Mouse (Mus musculus): ENCODE data around the gene Nfu1. TPM values are rescaled to one million over a fixed set of nuclear protein-coding genes. Genes with fewer than 3 reads are reported as not detected.

The Nfu1 gene
- 104 and 107 TPM in 2 replicates for polyA plus RNA-seq (2014; fragmentation: Nextera tagmentation; extraction: Ambion mirVana)

GRCm38 (mm10) chr6:87008887-87009286 is at the start of gene Nfu1:
Nfu1 (plus strand) TSS chr6:87009236.
- 79% methylated on average over 6 of the region's 6 CpGs for WGBS
- H3K27ac ChIP-seq (replicated peaks; ENCODE audit: low read depth, low read length): peak within 1 kb of the TSS; percentile 69
- no peaks in the 10 kb centered on the region for H3K27me3 ChIP-seq (replicated peaks; ENCODE audit: control insufficient read depth, insufficient read depth, low read length)
- peaks cover 5% of the 10 kb centered on the region; the same call in 1 of the 2 replicates for H3K4me1 ChIP-seq (ENCODE audit: control insufficient read depth, insufficient read depth, low read length)
- peak within 1 kb of the TSS; percentile 88 for H3K9ac ChIP-seq (ENCODE audit: low read depth, low read length)
- ATAC-seq (ENCODE audit: low read depth): no peak
- no peak for DNase-seq (ENCODE audit: low spot score)
- H3K36me3 ChIP-seq (ENCODE audit: control insufficient read depth, insufficient read depth, low read length): peaks cover 15% of the 10 kb centered on the region
- no peaks in the 10 kb centered on the region for H3K9me3 ChIP-seq (ENCODE audit: control insufficient read depth, low read length)
- H3K4me2 ChIP-seq (ENCODE audit: low read depth, low read length): peak within 1 kb of the TSS; percentile 62
- peak within 1 kb of the TSS; percentile 74 for H3K4me3 ChIP-seq (ENCODE audit: low read depth, low read length)

GRCm38 (mm10) chr6:86963987-86964685 is 44.9 kb upstream of the Nfu1 start:
- Histone ChIP-seq H3K27ac (replicated peaks; ENCODE audit: low read depth, low read length) (no peak overlapping the region), H3K27me3 (replicated peaks; ENCODE audit: control insufficient read depth, insufficient read depth, low read length) (no peaks in the 10 kb centered on the region), H3K36me3 (ENCODE audit: control insufficient read depth, insufficient read depth, low read length) (peaks cover 86% of the 10 kb centered on the region), H3K4me2 (ENCODE audit: low read depth, low read length) (no peak overlapping the region), H3K4me1 (ENCODE audit: control insufficient read depth, insufficient read depth, low read length) (no peaks in the 10 kb centered on the region), H3K9ac (ENCODE audit: low read depth, low read length) (no peak overlapping the region), H3K4me3 (ENCODE audit: low read depth, low read length) (no peak overlapping the region), H3K9me3 (ENCODE audit: control insufficient read depth, low read length) (no peaks in the 10 kb centered on the region)
- WGBS: 80% methylated on average over 7 of the region's 7 CpGs
- ATAC-seq (ENCODE audit: low read depth): no peak
- no peak for DNase-seq (ENCODE audit: low spot score)

- H3K27me3 ChIP-seq (replicated peaks; ENCODE audit: control insufficient read depth, insufficient read depth, low read length): no peaks in the 10 kb centered on the region
- H3K36me3 ChIP-seq (ENCODE audit: control insufficient read depth, insufficient read depth, low read length): peaks cover 83% of the 10 kb centered on the region
- H3K4me1 ChIP-seq (ENCODE audit: control insufficient read depth, insufficient read depth, low read length): no peaks in the 10 kb centered on the region
- no peak overlapping the region for H3K9ac ChIP-seq (ENCODE audit: low read depth, low read length)
- DNase-seq (ENCODE audit: low spot score) (no peak), ATAC-seq (ENCODE audit: low read depth) (no peak)
- no peaks in the 10 kb centered on the region for H3K9me3 ChIP-seq (ENCODE audit: control insufficient read depth, low read length)
- WGBS: 93% methylated on average over 2 of the region's 2 CpGs
- no peak overlapping the region for H3K4me3 ChIP-seq (ENCODE audit: low read depth, low read length)
- H3K4me2 ChIP-seq (ENCODE audit: low read depth, low read length): no peak overlapping the region
- no peak overlapping the region for H3K27ac ChIP-seq (replicated peaks; ENCODE audit: low read depth, low read length)
Measured at GRCm38 (mm10) chr6:86967166-86967565, 41.9 kb upstream of the Nfu1 start.

DNA sequence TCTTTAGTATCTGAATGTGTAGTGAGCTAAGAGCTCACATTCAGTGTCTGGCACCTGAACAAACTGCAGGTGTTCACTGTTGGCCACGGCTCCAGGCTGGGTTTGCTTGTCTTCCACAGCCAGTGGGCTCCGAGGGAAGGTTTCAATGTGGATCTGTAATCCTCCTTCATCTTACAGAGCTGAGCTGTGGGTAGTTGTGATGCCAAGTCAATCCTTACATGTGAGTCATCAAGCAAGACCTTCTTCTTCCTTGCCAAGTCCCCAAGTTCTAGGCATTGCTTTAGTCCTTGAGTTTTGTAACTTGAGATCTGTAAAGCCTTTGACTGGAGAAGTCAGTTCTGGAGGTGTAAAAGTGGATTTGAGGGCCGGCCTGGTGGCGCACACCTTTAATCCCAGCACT is 35.1 kb upstream of the Nfu1 start:
- peaks cover 62% of the 10 kb centered on the region for H3K36me3 ChIP-seq (ENCODE audit: control insufficient read depth, insufficient read depth, low read length)
- no peak overlapping the region for H3K4me3 ChIP-seq (ENCODE audit: low read depth, low read length)
- no peaks in the 10 kb centered on the region for H3K27me3 ChIP-seq (replicated peaks; ENCODE audit: control insufficient read depth, insufficient read depth, low read length)
- WGBS: 94% methylated on average over 4 of the region's 4 CpGs
- DNase-seq (ENCODE audit: low spot score) (no peak), ATAC-seq (ENCODE audit: low read depth) (no peak)
- no peak overlapping the region for H3K4me2 ChIP-seq (ENCODE audit: low read depth, low read length)
- no peaks in the 10 kb centered on the region for H3K9me3 ChIP-seq (ENCODE audit: control insufficient read depth, low read length)
- no peak overlapping the region for H3K27ac ChIP-seq (replicated peaks; ENCODE audit: low read depth, low read length)
- no peaks in the 10 kb centered on the region for H3K4me1 ChIP-seq (ENCODE audit: control insufficient read depth, insufficient read depth, low read length)
- H3K9ac ChIP-seq (ENCODE audit: low read depth, low read length): no peak overlapping the region

GRCm38 (mm10) chr6:86978156-86978908 is 30.7 kb upstream of the Nfu1 start:
- Histone ChIP-seq H3K4me2 (ENCODE audit: low read depth, low read length) (no peak overlapping the region), H3K36me3 (ENCODE audit: control insufficient read depth, insufficient read depth, low read length) (peaks cover 40% of the 10 kb centered on the region), H3K9me3 (ENCODE audit: control insufficient read depth, low read length) (no peaks in the 10 kb centered on the region), H3K27ac (replicated peaks; ENCODE audit: low read depth, low read length) (no peak overlapping the region), H3K9ac (ENCODE audit: low read depth, low read length) (no peak overlapping the region), H3K27me3 (replicated peaks; ENCODE audit: control insufficient read depth, insufficient read depth, low read length) (no peaks in the 10 kb centered on the region), H3K4me3 (ENCODE audit: low read depth, low read length) (no peak overlapping the region), H3K4me1 (ENCODE audit: control insufficient read depth, insufficient read depth, low read length) (0 out of 2 replicates have a peak, but pooled peaks cover 2% of the 10 kb centered on the region)
- DNase-seq (ENCODE audit: low spot score): no peak
- WGBS: 89% methylated on average over 8 of the region's 8 CpGs
- no peak for ATAC-seq (ENCODE audit: low read depth)

- no peaks in the 10 kb centered on the region for H3K27me3 ChIP-seq (replicated peaks; ENCODE audit: control insufficient read depth, insufficient read depth, low read length)
- WGBS: 77% methylated on average over 6 of the region's 6 CpGs
- no peaks in the 10 kb centered on the region for H3K9me3 ChIP-seq (ENCODE audit: control insufficient read depth, low read length)
- no peak overlapping the region for H3K4me2 ChIP-seq (ENCODE audit: low read depth, low read length)
- no peak for DNase-seq (ENCODE audit: low spot score)
- H3K27ac ChIP-seq (replicated peaks; ENCODE audit: low read depth, low read length): no peak overlapping the region
- 0 out of 2 replicates have a peak, but pooled peaks cover 2% of the 10 kb centered on the region for H3K4me1 ChIP-seq (ENCODE audit: control insufficient read depth, insufficient read depth, low read length)
- ATAC-seq (ENCODE audit: low read depth): no peak
- H3K9ac ChIP-seq (ENCODE audit: low read depth, low read length): no peak overlapping the region
- H3K36me3 ChIP-seq (ENCODE audit: control insufficient read depth, insufficient read depth, low read length): peaks cover 38% of the 10 kb centered on the region
- no peak overlapping the region for H3K4me3 ChIP-seq (ENCODE audit: low read depth, low read length)
Measured at GRCm38 (mm10) chr6:86978909-86979265, 30.1 kb upstream of the Nfu1 start.

- Histone ChIP-seq H3K9ac (ENCODE audit: low read depth, low read length) (no peak overlapping the region), H3K4me1 (ENCODE audit: control insufficient read depth, insufficient read depth, low read length) (0 out of 2 replicates have a peak, but pooled peaks cover 2% of the 10 kb centered on the region), H3K36me3 (ENCODE audit: control insufficient read depth, insufficient read depth, low read length) (peaks cover 41% of the 10 kb centered on the region), H3K27me3 (replicated peaks; ENCODE audit: control insufficient read depth, insufficient read depth, low read length) (no peaks in the 10 kb centered on the region), H3K4me3 (ENCODE audit: low read depth, low read length) (no peak overlapping the region), H3K4me2 (ENCODE audit: low read depth, low read length) (no peak overlapping the region), H3K27ac (replicated peaks; ENCODE audit: low read depth, low read length) (no peak overlapping the region), H3K9me3 (ENCODE audit: control insufficient read depth, low read length) (no peaks in the 10 kb centered on the region)
- WGBS: 69% methylated on average over 2 of the region's 2 CpGs
- no peak for DNase-seq (ENCODE audit: low spot score)
- ATAC-seq (ENCODE audit: low read depth): no peak
Measured at GRCm38 (mm10) chr6:86981206-86981605, 27.8 kb upstream of the Nfu1 start.

- H3K27me3 ChIP-seq (replicated peaks; ENCODE audit: control insufficient read depth, insufficient read depth, low read length): no peaks in the 10 kb centered on the region
- no peak overlapping the region for H3K4me2 ChIP-seq (ENCODE audit: low read depth, low read length)
- H3K4me1 ChIP-seq (ENCODE audit: control insufficient read depth, insufficient read depth, low read length): 0 out of 2 replicates have a peak, but pooled peaks cover 2% of the 10 kb centered on the region
- ATAC-seq (ENCODE audit: low read depth): no peak
- H3K4me3 ChIP-seq (ENCODE audit: low read depth, low read length): no peak overlapping the region
- H3K36me3 ChIP-seq (ENCODE audit: control insufficient read depth, insufficient read depth, low read length): peaks cover 39% of the 10 kb centered on the region
- DNase-seq (ENCODE audit: low spot score): no peak
- no peak overlapping the region for H3K27ac ChIP-seq (replicated peaks; ENCODE audit: low read depth, low read length)
- no peak overlapping the region for H3K9ac ChIP-seq (ENCODE audit: low read depth, low read length)
- WGBS: 82% methylated on average over 8 of the region's 8 CpGs
- no peaks in the 10 kb centered on the region for H3K9me3 ChIP-seq (ENCODE audit: control insufficient read depth, low read length)
Measured at GRCm38 (mm10) chr6:86985314-86986106, 23.5 kb upstream of the Nfu1 start.
